Comparison of ENCODE assay signal across 8 mouse cellular contexts in the genomic region with DNA sequence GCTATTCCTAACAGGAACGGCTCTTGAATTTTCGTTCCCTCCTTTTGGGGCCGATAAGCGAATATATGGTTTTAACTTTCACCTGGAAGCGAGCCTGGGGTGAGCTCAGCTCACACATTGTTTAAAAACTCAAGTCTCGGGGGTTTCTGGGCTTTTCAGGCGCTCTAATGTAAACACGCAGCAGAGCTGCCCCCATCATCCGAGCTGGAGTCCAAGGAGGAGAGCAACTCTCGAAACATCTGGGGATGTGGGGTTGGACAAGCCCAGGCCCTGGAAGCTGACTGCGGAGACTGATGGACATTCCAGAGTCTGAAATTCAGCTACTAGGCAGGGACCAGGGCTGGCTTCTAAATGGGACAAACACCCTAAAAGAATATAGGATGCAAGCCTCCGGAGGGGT. TPM values are rescaled to one million over a fixed set of nuclear protein-coding genes. Genes with fewer than 3 reads are reported as not detected.
DNase-seq lines count a peak whose midpoint lies in the region; ATAC-seq lines count a peak whose summit lies in the region.
"Had no signal": no experiment of that assay in that cellular context is flagged by ENCODE, and none has a peak within 500 bp of the region (broad histone marks: within the 10 kb centered on the region; RNA-seq: fewer than 3 reads in every experiment).

No protein-coding gene starts in this region.

- H3K27ac ChIP-seq in kidney, embryonic 14.5 days (ENCODE audit: low read depth, low read length) = no peak overlapping the region
- H3K27ac ChIP-seq in embryonic facial prominence, embryonic 11.5 days (replicated peaks; ENCODE audit: low read depth, low read length) = no peak overlapping the region; the same call in 1 of the 2 replicates

- H3K4me2 ChIP-seq in kidney, embryonic 14.5 days (replicated peaks; ENCODE audit: low read depth, low read length) = peak overlapping the region; percentile 93
- peak overlapping the region; percentile 41 for H3K4me2 ChIP-seq in embryonic facial prominence, embryonic 11.5 days (ENCODE audit: low read depth, low read length)

- DNase-seq in kidney, postnatal 14 days = no peak
- peak; percentile 61 for DNase-seq in embryo, embryonic 10 days (ENCODE audit: low spot score)
- peak; percentile 61 for DNase-seq in embryonic facial prominence, embryonic 11.5 days (ENCODE audit: low spot score)
- peak; percentile 55 for DNase-seq in mesoderm, embryonic 11.5 days (ENCODE audit: low read depth, low spot score)
- no peak for DNase-seq in frontal cortex, postnatal 25 days (ENCODE audit: low spot score in 2 of 2)
- DNase-seq: thymus, adult 18-20 months had no signal

- 19% methylated on average over 12 of the region's 12 CpGs for WGBS in kidney, embryonic 14.5 days
- 13% methylated on average over 12 of the region's 12 CpGs for WGBS in embryonic facial prominence, embryonic 11.5 days

- no peaks in the 10 kb centered on the region for H3K36me3 ChIP-seq in kidney, embryonic 14.5 days (ENCODE audit: control insufficient read depth, insufficient read depth, low read length)
- H3K36me3 ChIP-seq in embryonic facial prominence, embryonic 11.5 days (replicated peaks; ENCODE audit: control insufficient read depth, insufficient read depth, low read depth, low read length) = no peaks in the 10 kb centered on the region

- no peak for ATAC-seq in kidney, embryonic 14.5 days (ENCODE audit: low FRiP score, low TSS enrichment)
- no peak for ATAC-seq in embryonic facial prominence, embryonic 11.5 days (replicated peaks; ENCODE audit: insufficient number of reproducible peaks, low FRiP score, low TSS enrichment, low read depth)
- no peak for ATAC-seq in cerebellum, adult (ENCODE audit: insufficient number of reproducible peaks, low FRiP score, low TSS enrichment)

- H3K9ac ChIP-seq in kidney, embryonic 14.5 days (ENCODE audit: low read depth, low read length) = peak overlapping the region; percentile 9; the same call in 1 of the 2 replicates
- peak overlapping the region; percentile 28 for H3K9ac ChIP-seq in embryonic facial prominence, embryonic 11.5 days (replicated peaks; ENCODE audit: low read length)

- H3K27me3 ChIP-seq in kidney, embryonic 14.5 days (ENCODE audit: control insufficient read depth, insufficient read depth, low read length) = peaks cover 5% of the 10 kb centered on the region; the same call in 1 of the 2 replicates
- no peaks in the 10 kb centered on the region for H3K27me3 ChIP-seq in embryonic facial prominence, embryonic 11.5 days (ENCODE audit: control insufficient read depth, insufficient read depth, low read length)

- H3K9me3 ChIP-seq in kidney, embryonic 14.5 days (ENCODE audit: control insufficient read depth, low read length) = no peaks in the 10 kb centered on the region
- H3K9me3 ChIP-seq in embryonic facial prominence, embryonic 11.5 days (replicated peaks; ENCODE audit: control insufficient read depth, low read length) = no peaks in the 10 kb centered on the region

- H3K4me3 ChIP-seq in kidney, embryonic 14.5 days (ENCODE audit: low read length) = peak overlapping the region; percentile 60; the same call in 1 of the 2 replicates
- peak overlapping the region; percentile 49 for H3K4me3 ChIP-seq in embryonic facial prominence, embryonic 11.5 days (ENCODE audit: low read depth, low read length)

- H3K4me1 ChIP-seq in kidney, embryonic 14.5 days (ENCODE audit: control insufficient read depth, insufficient read depth, low read length) = peaks cover 16% of the 10 kb centered on the region; the same call in 1 of the 2 replicates
- no peaks in the 10 kb centered on the region for H3K4me1 ChIP-seq in embryonic facial prominence, embryonic 11.5 days (ENCODE audit: control insufficient read depth, insufficient read depth, low read length)

RNA-seq across cellular contexts. Expression of a gene that starts 1.1 kb away (rescaled TPM):
- 15.5 and 18.0 TPM in 2 replicates for polyA plus RNA-seq in kidney, embryonic 14.5 days (2014; fragmentation: Nextera tagmentation; extraction: Ambion mirVana)
- 12.9 and 14.5 TPM in 2 replicates for polyA plus RNA-seq in embryonic facial prominence, embryonic 11.5 days (2014; fragmentation: Nextera tagmentation; extraction: Ambion mirVana)

RNA-seq across cellular contexts. Expression of a gene that starts 49.3 kb away (rescaled TPM):
- polyA plus RNA-seq in kidney, embryonic 14.5 days (2014; fragmentation: Nextera tagmentation; extraction: Ambion mirVana) = 1.5 and 1.7 TPM in 2 replicates
- polyA plus RNA-seq in embryonic facial prominence, embryonic 11.5 days (2014; fragmentation: Nextera tagmentation; extraction: Ambion mirVana) = 0.39 and 0.67 TPM in 2 replicates

Comparison
In these comparisons a context has a peak if more than half of its experiments do, and no peak if none do; other contexts are left out.
1. DNase-seq: peak in embryo, embryonic 10 days (single experiment), embryonic facial prominence, embryonic 11.5 days (single experiment) and mesoderm, embryonic 11.5 days (single experiment); none in kidney, postnatal 14 days (single experiment) and frontal cortex, postnatal 25 days (0 of 2).